Mouse (Mus musculus) limb, embryonic 14.5 days (tissue): ENCODE results near the gene Cryaa. TPM values are rescaled to one million over a fixed set of nuclear protein-coding genes. Genes with fewer than 3 reads are reported as not detected.

Experiments used
- ATAC-seq: fragments of 200-750 bp; cut with Nextera tagmentation; 2 replicates; pipeline ENCODE4 v1.8.0; 2017; ENCODE audit warnings: low read depth, moderate number of reproducible peaks, moderate TSS enrichment; ENCODE audit not compliant: low FRiP score
- DNase-seq: peaks from one replicate; pipeline ENCODE4 v3.0.0-alpha.2; 2015; ENCODE audit warnings: low spot score
- H3K27ac ChIP-seq: fragments of 300-500 bp; sonication (generic); replicated peaks from 2 replicates; pipeline ENCODE4 v1.5.1; 2014; ENCODE audit warnings: low read depth, mild to moderate bottlenecking, low read length, moderate library complexity, mixed read lengths
- H3K27me3 ChIP-seq: fragments of 300-500 bp; sonication (generic); 2 replicates; pipeline ENCODE4 v1.6.1; 2014; ENCODE audit warnings: low read length, mixed read lengths; ENCODE audit not compliant: control insufficient read depth, insufficient read depth
- H3K36me3 ChIP-seq: fragments of 300-500 bp; sonication (generic); 2 replicates; pipeline ENCODE4 v1.6.1; 2014; ENCODE audit warnings: mild to moderate bottlenecking, low read length, moderate library complexity, mixed read lengths; ENCODE audit not compliant: control insufficient read depth, insufficient read depth
- H3K4me1 ChIP-seq: fragments of 300-500 bp; sonication (generic); 2 replicates; pipeline ENCODE4 v1.6.1; 2014; ENCODE audit warnings: antibody characterized with exemption, low read length, mixed read lengths; ENCODE audit not compliant: control insufficient read depth, insufficient read depth
- H3K4me2 ChIP-seq: fragments of 300-500 bp; sonication (generic); replicated peaks from 2 replicates; pipeline ENCODE4 v1.6.1; 2014; ENCODE audit warnings: low read depth, mild to moderate bottlenecking, low read length, moderate library complexity; ENCODE audit not compliant: severe bottlenecking
- H3K4me3 ChIP-seq: fragments of 300-500 bp; sonication (generic); replicated peaks from 2 replicates; pipeline ENCODE4 v1.5.1; 2014; ENCODE audit warnings: low read length
- H3K9ac ChIP-seq: fragments of 300-500 bp; sonication (generic); 2 replicates; pipeline ENCODE4 v1.6.1; 2014; ENCODE audit warnings: mild to moderate bottlenecking, low read depth, low read length, moderate library complexity; ENCODE audit not compliant: severe bottlenecking
- H3K9me3 ChIP-seq: fragments of 300-500 bp; sonication (generic); 2 replicates; pipeline ENCODE4 v1.6.1; 2016; ENCODE audit warnings: low read length; ENCODE audit not compliant: control insufficient read depth
- POLR2A ChIP-seq: fragments of 200-500 bp; IDR thresholded peaks from 2 replicates; pipeline ENCODE4 v1.8.0; 2012; ENCODE audit warnings: inconsistent platforms, mild to moderate bottlenecking, moderate library complexity, borderline replicate concordance; ENCODE audit not compliant: insufficient read depth, insufficient read length; ENCODE audit errors: extremely low read depth
- WGBS: fragments of 180-500 bp; shearing (Covaris S2); extraction: QIAGEN DNeasy Blood & Tissue Kit; methylation state at CpG from one replicate; pipeline ENCODE4 v1.1.7; 2014; 5-methylcytosine and 5-hydroxymethylcytosine counted together
- polyA plus RNA-seq, 2 experiments: library from polyadenylated mRNA; depleted of rRNA in 1 of 2; stranded (reverse) in 1 of 2; unstranded in 1 of 2; fragments of >200 nt; fragmentation: Nextera tagmentation in 1 of 2; extraction: Ambion mirVana in 1 of 2; gene quantifications; 2 replicates each; pipeline versions ENCODE4 v1.2.1 to v1.2.3; 2012 to 2014

The Cryaa gene
- polyA plus RNA-seq, 2 experiments = 0.05 to 0.26 TPM

DNA sequence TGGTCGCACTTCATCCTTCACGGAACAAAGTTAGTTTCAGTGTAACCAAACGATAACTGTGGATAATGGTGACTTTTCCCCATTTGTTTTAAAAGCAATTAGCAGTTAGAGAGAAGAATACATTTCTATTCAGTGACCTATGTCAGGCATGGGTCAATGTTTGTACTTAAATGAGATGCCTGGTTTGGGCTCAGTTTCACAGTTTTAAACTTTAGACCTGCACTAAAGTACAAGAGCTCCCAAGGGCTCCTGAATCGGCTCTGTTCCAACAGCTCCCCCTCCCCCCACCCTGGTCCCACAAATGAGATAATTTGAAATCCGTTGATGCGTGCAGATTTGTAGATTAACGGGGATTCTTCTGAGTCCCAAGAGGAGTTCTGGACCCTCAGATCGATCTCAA is 5.9 kb upstream of the Cryaa start:
- WGBS = 68% methylated on average over 8 of the region's 8 CpGs
- no peaks in the 10 kb centered on the region for H3K27me3 ChIP-seq
- no peak overlapping the region for H3K4me3 ChIP-seq
- H3K9ac ChIP-seq = no peak overlapping the region
- no peaks in the 10 kb centered on the region for H3K36me3 ChIP-seq
- DNase-seq (no peak), ATAC-seq (no peak)
- no peak overlapping the region for H3K4me2 ChIP-seq
- no peaks in the 10 kb centered on the region for H3K4me1 ChIP-seq
- no peaks in the 10 kb centered on the region for H3K9me3 ChIP-seq
- TF ChIP-seq POLR2A = no peak
- H3K27ac ChIP-seq = no peak overlapping the region

DNA sequence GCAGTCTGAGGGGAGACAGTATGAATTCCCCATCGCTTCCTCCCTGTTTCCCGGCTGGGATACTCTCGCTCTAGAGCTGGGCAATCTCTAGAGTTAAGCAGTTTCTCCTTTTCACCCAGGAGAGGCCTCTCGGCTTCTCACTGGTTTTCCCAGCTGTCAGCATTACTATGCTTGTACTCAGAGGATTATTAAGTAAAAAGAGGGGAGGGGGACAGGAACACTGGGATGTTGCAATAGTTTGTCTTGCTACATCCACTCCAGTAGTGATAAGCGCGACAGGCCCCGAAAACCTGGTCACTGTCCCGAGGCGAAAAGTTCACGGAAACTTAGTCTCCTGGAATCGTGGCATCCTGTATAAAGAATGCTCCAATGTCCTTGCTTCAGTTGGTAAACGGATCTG is 5.3 kb upstream of the Cryaa start:
- Histone ChIP-seq H3K27me3 (no peaks in the 10 kb centered on the region), H3K4me1 (no peaks in the 10 kb centered on the region), H3K9me3 (no peaks in the 10 kb centered on the region), H3K27ac (no peak overlapping the region), H3K4me3 (no peak overlapping the region), H3K36me3 (no peaks in the 10 kb centered on the region), H3K4me2 (no peak overlapping the region), H3K9ac (no peak overlapping the region)
- DNase-seq (no peak), ATAC-seq (no peak)
- WGBS = 88% methylated on average over 12 of the region's 12 CpGs
- no peak for TF ChIP-seq POLR2A

DNA sequence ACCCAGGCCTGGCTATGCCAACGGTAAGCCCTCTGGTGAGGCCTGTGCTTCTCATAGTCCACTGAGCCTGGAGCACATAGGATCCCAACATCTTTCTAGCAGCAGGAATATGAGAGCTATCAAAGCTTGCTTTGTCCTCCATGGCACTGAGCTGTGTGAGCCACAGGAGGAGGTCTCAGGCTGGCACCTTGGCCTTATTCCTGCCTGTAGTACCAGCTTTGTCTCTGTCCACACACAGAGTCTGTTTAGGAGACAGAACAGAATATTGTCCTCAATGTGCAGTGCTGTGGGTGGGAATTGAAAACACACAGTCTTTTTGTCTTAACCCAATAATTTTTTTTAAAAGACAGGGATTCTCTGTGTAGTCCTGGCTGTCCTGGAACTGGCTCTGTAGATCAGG is 3.2 kb upstream of the Cryaa start:
- Histone ChIP-seq H3K4me3 (no peak overlapping the region), H3K36me3 (no peaks in the 10 kb centered on the region), H3K27ac (no peak overlapping the region), H3K27me3 (no peaks in the 10 kb centered on the region), H3K9ac (no peak overlapping the region), H3K4me2 (no peak overlapping the region), H3K9me3 (no peaks in the 10 kb centered on the region), H3K4me1 (no peaks in the 10 kb centered on the region)
- no peak for TF ChIP-seq POLR2A
- no peak for ATAC-seq
- WGBS = 86% methylated on average over 1 of the region's 1 CpGs
- DNase-seq = no peak

DNA sequence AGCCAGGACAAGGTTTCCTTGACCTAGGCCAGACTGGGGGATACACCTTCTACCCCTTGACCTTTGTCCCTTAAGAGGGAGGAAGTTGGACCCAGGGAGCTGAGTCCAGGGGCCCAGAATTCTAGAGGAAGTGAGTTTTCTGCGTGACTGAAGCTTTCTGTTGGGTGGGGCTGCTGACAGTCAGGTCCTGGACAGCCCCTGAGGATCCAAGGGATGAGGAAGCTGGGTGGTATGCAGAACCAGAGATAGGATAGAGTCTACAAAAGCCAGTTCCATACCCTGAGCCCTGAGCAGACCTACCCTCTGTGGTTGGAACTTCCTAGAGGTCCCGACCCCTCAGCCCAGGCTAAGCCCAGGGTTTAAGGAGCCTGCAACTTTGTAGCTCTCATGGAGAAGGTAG is 2.8 kb downstream of the Cryaa start:
- Histone ChIP-seq H3K9me3 (no peaks in the 10 kb centered on the region), H3K27ac (no peak overlapping the region), H3K9ac (no peak overlapping the region), H3K36me3 (no peaks in the 10 kb centered on the region), H3K4me2 (no peak overlapping the region), H3K4me1 (no peaks in the 10 kb centered on the region), H3K4me3 (no peak overlapping the region), H3K27me3 (no peaks in the 10 kb centered on the region)
- DNase-seq (no peak), ATAC-seq (no peak)
- 82% methylated on average over 2 of the region's 2 CpGs for WGBS
- no peak for TF ChIP-seq POLR2A

GRCm38 (mm10) chr17:31685514-31686224 is 8.1 kb downstream of the Cryaa start:
- DNase-seq (peak; percentile 92), ATAC-seq (peak; percentile 75)
- Histone ChIP-seq H3K9ac (peak overlapping the region; percentile 43; the same call in 1 of the 2 replicates), H3K4me3 (no peak overlapping the region), H3K27me3 (no peaks in the 10 kb centered on the region), H3K36me3 (no peaks in the 10 kb centered on the region), H3K4me1 (peaks cover 11% of the 10 kb centered on the region), H3K27ac (peak overlapping the region; percentile 87), H3K9me3 (no peaks in the 10 kb centered on the region), H3K4me2 (peak overlapping the region; percentile 35)
- 9% methylated on average over 17 of the region's 17 CpGs for WGBS
- TF ChIP-seq POLR2A = no peak
